ENCODE assay signal across 9 mouse cellular contexts in genomic region chr8:70375212-70375859, GRCm38 (mm10). TPM values are rescaled to one million over a fixed set of nuclear protein-coding genes. Genes with fewer than 3 reads are reported as not detected.
DNase-seq lines count a peak whose midpoint lies in the region; ATAC-seq lines count a peak whose summit lies in the region.
"Had no signal": no experiment of that assay in that cellular context is flagged by ENCODE, and none has a peak within 500 bp of the region (broad histone marks: within the 10 kb centered on the region; RNA-seq: fewer than 3 reads in every experiment).

No protein-coding gene starts in this region.

- DNase-seq in heart, adult 11 months: no peak
- DNase-seq in embryonic facial prominence, embryonic 10.5 days (ENCODE audit: low spot score): peak; percentile 28
- DNase-seq in neural tube, embryonic 11.5 days (ENCODE audit: low spot score): no peak
- no peak for DNase-seq in left cerebral cortex, postnatal 14 days (ENCODE audit: low spot score in 2 of 2)
- no peak for DNase-seq in left cerebral cortex, adult 8-10 months (ENCODE audit: low spot score in 2 of 2)

- H3K36me3 ChIP-seq in heart, embryonic 14.5 days (ENCODE audit: control insufficient read depth, insufficient read depth, low read length): no peaks in the 10 kb centered on the region
- no peaks in the 10 kb centered on the region for H3K36me3 ChIP-seq in embryonic facial prominence, embryonic 10.5 days (replicated peaks)
- no peaks in the 10 kb centered on the region for H3K36me3 ChIP-seq in limb, embryonic 13.5 days
- H3K36me3 ChIP-seq in neural tube, embryonic 11.5 days (ENCODE audit: control insufficient read depth, insufficient read depth, low read length): no peaks in the 10 kb centered on the region

- intact Hi-C loops in left cerebral cortex, postnatal 14 days (cut with DNase I): no loop called here

- H3K27me3 ChIP-seq in heart, embryonic 14.5 days (ENCODE audit: control insufficient read depth, insufficient read depth, low read length): peaks cover 78% of the 10 kb centered on the region
- H3K27me3 ChIP-seq in embryonic facial prominence, embryonic 10.5 days (replicated peaks; ENCODE audit: low read depth, poor library complexity, severe bottlenecking): peaks cover 99% of the 10 kb centered on the region
- H3K27me3 ChIP-seq in limb, embryonic 13.5 days: peaks cover 85% of the 10 kb centered on the region
- peaks cover 76% of the 10 kb centered on the region for H3K27me3 ChIP-seq in neural tube, embryonic 11.5 days (ENCODE audit: control insufficient read depth, insufficient read depth, low read length)
- H3K27me3 ChIP-seq: Patski had no signal

- no peak overlapping the region for H3K9ac ChIP-seq in heart, embryonic 14.5 days (ENCODE audit: low read length)
- H3K9ac ChIP-seq in limb, embryonic 13.5 days: no peak overlapping the region
- H3K9ac ChIP-seq in neural tube, embryonic 11.5 days (ENCODE audit: low read length): no peak overlapping the region

- peak overlapping the region in 1 of 2 experiments; percentile 32; a peak in 2 of 4 replicates for H3K4me3 ChIP-seq in heart, embryonic 14.5 days (ENCODE audit: control insufficient read depth in 1 of 2, insufficient read depth in 1 of 2, low read depth in 1 of 2, low read length in 2 of 2)
- H3K4me3 ChIP-seq in embryonic facial prominence, embryonic 10.5 days: peak overlapping the region; percentile 56
- peak overlapping the region; percentile 45 for H3K4me3 ChIP-seq in limb, embryonic 13.5 days
- peak overlapping the region; percentile 31; the same call in 1 of the 2 replicates for H3K4me3 ChIP-seq in neural tube, embryonic 11.5 days (ENCODE audit: low read depth, low read length)

- ATAC-seq in heart, embryonic 14.5 days (ENCODE audit: insufficient number of reproducible peaks, insufficient read depth, low FRiP score, low read depth): no peak
- no peak for ATAC-seq in limb, embryonic 13.5 days (ENCODE audit: low FRiP score, low read depth)
- ATAC-seq in neural tube, embryonic 11.5 days (ENCODE audit: insufficient read depth, low FRiP score, low TSS enrichment): no peak
- ATAC-seq in inflammation-experienced regulatory T-cells, adult 6 months: no peak

- 0 out of 2 replicates have a peak, but pooled peaks cover 2% of the 10 kb centered on the region for H3K9me3 ChIP-seq in heart, embryonic 14.5 days (ENCODE audit: control insufficient read depth, low read length)
- no peaks in the 10 kb centered on the region for H3K9me3 ChIP-seq in embryonic facial prominence, embryonic 10.5 days
- H3K9me3 ChIP-seq in limb, embryonic 13.5 days: no peaks in the 10 kb centered on the region
- H3K9me3 ChIP-seq in neural tube, embryonic 11.5 days (ENCODE audit: control insufficient read depth, low read length): no peaks in the 10 kb centered on the region

- no peak overlapping the region for H3K27ac ChIP-seq in heart, embryonic 14.5 days (replicated peaks in 1 of 2; ENCODE audit: control insufficient read depth in 1 of 2, insufficient read depth in 1 of 2, low read depth in 2 of 2, low read length in 2 of 2)
- no peak overlapping the region for H3K27ac ChIP-seq in embryonic facial prominence, embryonic 10.5 days (replicated peaks)
- H3K27ac ChIP-seq in limb, embryonic 13.5 days: no peak overlapping the region
- no peak overlapping the region for H3K27ac ChIP-seq in neural tube, embryonic 11.5 days (ENCODE audit: low read depth, low read length)

- peak overlapping the region; percentile 62 for H3K4me2 ChIP-seq in heart, embryonic 14.5 days (ENCODE audit: low read length)
- peak overlapping the region; percentile 64 for H3K4me2 ChIP-seq in limb, embryonic 13.5 days (replicated peaks)
- no peak overlapping the region for H3K4me2 ChIP-seq in neural tube, embryonic 11.5 days (ENCODE audit: low read depth)

- 7% methylated on average over 35 of the region's 35 CpGs for WGBS in heart, embryonic 14.5 days
- 8% methylated on average over 35 of the region's 35 CpGs for WGBS in embryonic facial prominence, embryonic 10.5 days
- WGBS in limb, embryonic 13.5 days: 7% methylated on average over 35 of the region's 35 CpGs
- WGBS in neural tube, embryonic 11.5 days: 7% methylated on average over 35 of the region's 35 CpGs

- peaks cover 12 to 29% of the 10 kb centered on the region in 2 experiments; a peak in 3 of 4 replicates for H3K4me1 ChIP-seq in heart, embryonic 14.5 days (ENCODE audit: control insufficient read depth in 2 of 2, insufficient read depth in 2 of 2, low read length in 2 of 2)
- H3K4me1 ChIP-seq in embryonic facial prominence, embryonic 10.5 days: peaks cover 45% of the 10 kb centered on the region
- H3K4me1 ChIP-seq in limb, embryonic 13.5 days: peaks cover 55% of the 10 kb centered on the region
- H3K4me1 ChIP-seq in neural tube, embryonic 11.5 days (ENCODE audit: control insufficient read depth, insufficient read depth, low read length): peaks cover 12% of the 10 kb centered on the region

RNA-seq across cellular contexts. Expression of gene Comp, which starts 2.0 kb away (rescaled TPM):
- polyA plus RNA-seq in heart, embryonic 14.5 days (2014; fragmentation: Nextera tagmentation; extraction: Ambion mirVana): 3.0 and 4.6 TPM in 2 replicates
- polyA plus RNA-seq in embryonic facial prominence, embryonic 10.5 days (2016; fragmentation: Nextera tagmentation; extraction: Ambion mirVana): 0.19 and 0.37 TPM in 2 replicates
- polyA plus RNA-seq in limb, embryonic 13.5 days (2015; fragmentation: Nextera tagmentation; extraction: Ambion mirVana): 26.4 and 40.8 TPM in 2 replicates
- 0.16 and 0.32 TPM in 2 replicates for polyA plus RNA-seq in neural tube, embryonic 11.5 days (2014; fragmentation: Nextera tagmentation; extraction: Ambion mirVana)
- total RNA-seq in left cerebral cortex, postnatal 14 days (2021): under 1 TPM; 0.51 to 0.72 TPM
- 1 to 10 TPM in 1 of 4 experiments, under 1 TPM in 3; 0.20 to 1.0 (median 0.64) TPM for total RNA-seq in left cerebral cortex, adult 8-10 months (2022)
- under 1 TPM in 2 of 3 experiments, not detected in 1; 0.24 to 0.40 TPM for polyA plus RNA-seq in inflammation-experienced regulatory T-cells, adult 6 months (2017; shearing (Covaris generic))

RNA-seq across cellular contexts. Expression of gene Upf1, which starts 22.3 kb away (rescaled TPM):
- polyA plus RNA-seq in heart, embryonic 14.5 days (2014; fragmentation: Nextera tagmentation; extraction: Ambion mirVana): 14.2 and 18.1 TPM in 2 replicates
- 21.9 and 22.1 TPM in 2 replicates for polyA plus RNA-seq in embryonic facial prominence, embryonic 10.5 days (2016; fragmentation: Nextera tagmentation; extraction: Ambion mirVana)
- polyA plus RNA-seq in limb, embryonic 13.5 days (2015; fragmentation: Nextera tagmentation; extraction: Ambion mirVana): 18.7 and 19.5 TPM in 2 replicates
- 24.0 and 24.1 TPM in 2 replicates for polyA plus RNA-seq in neural tube, embryonic 11.5 days (2014; fragmentation: Nextera tagmentation; extraction: Ambion mirVana)
- total RNA-seq in left cerebral cortex, postnatal 14 days (2021): 10 to 100 TPM; 49.8 to 53.4 TPM
- 10 to 100 TPM; 55.1 to 60.8 (median 59.2) TPM for total RNA-seq in left cerebral cortex, adult 8-10 months (2022)
- 10 to 100 TPM; 13.6 to 17.4 (median 14.2) TPM for polyA plus RNA-seq in inflammation-experienced regulatory T-cells, adult 6 months (2017; shearing (Covaris generic))

RNA-seq across cellular contexts. Expression of gene Gdf1, which starts 45.7 kb away (rescaled TPM):
- polyA plus RNA-seq in heart, embryonic 14.5 days (2014; fragmentation: Nextera tagmentation; extraction: Ambion mirVana): 0.57 TPM in 1 of 2 replicates, not detected in the other
- 5.6 and 5.7 TPM in 2 replicates for polyA plus RNA-seq in embryonic facial prominence, embryonic 10.5 days (2016; fragmentation: Nextera tagmentation; extraction: Ambion mirVana)
- polyA plus RNA-seq in limb, embryonic 13.5 days (2015; fragmentation: Nextera tagmentation; extraction: Ambion mirVana): 0.78 and 2.7 TPM in 2 replicates
- 0.93 and 1.5 TPM in 2 replicates for polyA plus RNA-seq in neural tube, embryonic 11.5 days (2014; fragmentation: Nextera tagmentation; extraction: Ambion mirVana)
- 10 to 100 TPM; 15.4 to 20.8 TPM for total RNA-seq in left cerebral cortex, postnatal 14 days (2021)
- 10 to 100 TPM in 2 of 4 experiments, 1 to 10 TPM in 2; 4.2 to 13.4 (median 7.4) TPM for total RNA-seq in left cerebral cortex, adult 8-10 months (2022)
- polyA plus RNA-seq in inflammation-experienced regulatory T-cells, adult 6 months (2017; shearing (Covaris generic)): under 1 TPM in 2 of 3 experiments, not detected in 1; 0.41 to 0.55 TPM

RNA-seq across cellular contexts. Expression of gene Cers1, which starts 59.8 kb away (rescaled TPM):
- polyA plus RNA-seq in heart, embryonic 14.5 days (2014; fragmentation: Nextera tagmentation; extraction: Ambion mirVana): 1.8 and 2.3 TPM in 2 replicates
- polyA plus RNA-seq in embryonic facial prominence, embryonic 10.5 days (2016; fragmentation: Nextera tagmentation; extraction: Ambion mirVana): 2.3 and 4.1 TPM in 2 replicates
- polyA plus RNA-seq in limb, embryonic 13.5 days (2015; fragmentation: Nextera tagmentation; extraction: Ambion mirVana): 10.0 and 10.2 TPM in 2 replicates
- 6.8 and 6.9 TPM in 2 replicates for polyA plus RNA-seq in neural tube, embryonic 11.5 days (2014; fragmentation: Nextera tagmentation; extraction: Ambion mirVana)
- 100 to 1,000 TPM; 118 to 126 TPM for total RNA-seq in left cerebral cortex, postnatal 14 days (2021)
- 10 to 100 TPM; 83.6 to 94.5 (median 88.4) TPM for total RNA-seq in left cerebral cortex, adult 8-10 months (2022)
- polyA plus RNA-seq in inflammation-experienced regulatory T-cells, adult 6 months (2017; shearing (Covaris generic)): not detected
